Mouse (Mus musculus): ENCODE data around the gene Rnf150. TPM values are rescaled to one million over a fixed set of nuclear protein-coding genes. Genes with fewer than 3 reads are reported as not detected.

Rnf150 gene
- total RNA-seq, 1 experiment = 0.09 TPM

DNA sequence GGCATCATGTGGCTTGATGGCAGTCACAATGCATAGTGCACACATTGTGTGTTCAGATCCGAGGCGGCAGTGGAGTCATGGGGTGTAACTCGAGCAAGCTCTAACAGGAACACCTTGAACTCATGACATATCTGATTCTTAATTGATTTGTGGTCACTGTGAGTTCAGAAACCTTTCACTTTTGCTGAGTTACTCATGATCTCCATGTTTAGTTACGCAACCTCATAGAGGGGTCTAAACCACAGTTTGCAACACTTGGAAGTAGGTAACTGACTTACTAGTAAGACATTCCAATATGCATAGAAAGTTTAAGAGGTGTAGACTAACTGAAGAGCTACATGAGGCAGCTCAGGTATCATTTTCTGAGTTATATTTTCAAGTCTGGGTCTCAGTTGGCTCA, 49.1 kb downstream of the Rnf150 start:
- no peak overlapping the region for H3K9ac ChIP-seq (ENCODE audit: insufficient read depth, low read depth, low read length, poor library complexity, severe bottlenecking)
- in situ Hi-C loops (cut with MboI; ENCODE audit: low sequenced_read_pairs in 2 of 2, unreplicated experiment in 2 of 2) = no loop called here
- H3K27ac ChIP-seq (ENCODE audit: insufficient read depth, low read depth, low read length, poor library complexity, severe bottlenecking) = no peak overlapping the region
- no peak overlapping the region for H3K4me3 ChIP-seq (ENCODE audit: insufficient read depth in 1 of 2, low read depth in 1 of 2, low read length in 2 of 2, poor library complexity in 1 of 2, severe bottlenecking in 1 of 2)
- DNase-seq (ENCODE audit: low read depth, low spot score) = no peak
- TF ChIP-seq ZC3H11A (IDR thresholded peaks at IDR 0.05; ENCODE audit: borderline replicate concordance, low read depth, low read length) (no peak), MAFK (IDR thresholded peaks at IDR 0.05; ENCODE audit: insufficient read depth, low read depth, low read length) (no peak), HCFC1 (IDR thresholded peaks at IDR 0.05; ENCODE audit: borderline replicate concordance, insufficient read depth, low read length) (no peak), ZNF384 (IDR thresholded peaks at IDR 0.05; ENCODE audit: low read depth, low read length) (no peak), CHD2 (IDR thresholded peaks at IDR 0.05; ENCODE audit: low read depth, low read length) (no peak)
- H3K4me1 ChIP-seq (ENCODE audit: control insufficient read depth in 2 of 2, insufficient read depth in 2 of 2, low read length in 2 of 2, poor library complexity in 1 of 2) = no peaks in the 10 kb centered on the region
- no peaks in the 10 kb centered on the region for H3K9me3 ChIP-seq (ENCODE audit: control insufficient read depth, insufficient read depth, low read depth, low read length)
- no peaks in the 10 kb centered on the region for H3K36me3 ChIP-seq (ENCODE audit: control insufficient read depth, insufficient read depth, low read length, poor library complexity, severe bottlenecking)

DNA sequence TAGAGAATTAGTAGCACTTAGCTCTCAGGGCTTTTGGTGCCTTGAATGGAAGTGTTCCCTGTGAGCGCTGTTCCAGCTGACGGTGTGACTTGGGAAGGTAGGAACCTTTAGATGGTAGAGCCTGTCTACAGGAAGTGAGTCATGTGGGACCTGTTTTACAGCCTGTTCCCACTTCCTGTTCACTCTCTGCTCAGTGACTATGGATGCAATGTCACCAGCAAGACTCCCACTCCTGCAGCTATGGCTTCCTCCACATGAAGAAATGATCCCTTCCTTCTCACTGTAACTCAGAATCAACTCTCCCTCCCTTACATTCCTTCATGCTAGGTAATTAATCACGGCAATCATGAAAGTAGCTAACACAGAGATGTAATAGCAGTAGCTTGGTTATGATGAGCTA, 51.4 kb downstream of the Rnf150 start:
- Histone ChIP-seq H3K9ac (ENCODE audit: insufficient read depth, low read depth, low read length, poor library complexity, severe bottlenecking) (no peak overlapping the region), H3K9me3 (ENCODE audit: control insufficient read depth, insufficient read depth, low read depth, low read length) (no peaks in the 10 kb centered on the region), H3K27ac (ENCODE audit: insufficient read depth, low read depth, low read length, poor library complexity, severe bottlenecking) (no peak overlapping the region), H3K36me3 (ENCODE audit: control insufficient read depth, insufficient read depth, low read length, poor library complexity, severe bottlenecking) (no peaks in the 10 kb centered on the region), H3K4me3 (ENCODE audit: insufficient read depth in 1 of 2, low read depth in 1 of 2, low read length in 2 of 2, poor library complexity in 1 of 2, severe bottlenecking in 1 of 2) (no peak overlapping the region), H3K4me1 (ENCODE audit: control insufficient read depth in 2 of 2, insufficient read depth in 2 of 2, low read length in 2 of 2, poor library complexity in 1 of 2) (no peaks in the 10 kb centered on the region)
- in situ Hi-C loops (cut with MboI; ENCODE audit: low sequenced_read_pairs in 2 of 2, unreplicated experiment in 2 of 2) = no loop called here
- TF ChIP-seq HCFC1 (IDR thresholded peaks at IDR 0.05; ENCODE audit: borderline replicate concordance, insufficient read depth, low read length) (no peak), ZNF384 (IDR thresholded peaks at IDR 0.05; ENCODE audit: low read depth, low read length) (no peak), ZC3H11A (IDR thresholded peaks at IDR 0.05; ENCODE audit: borderline replicate concordance, low read depth, low read length) (no peak), MAFK (IDR thresholded peaks at IDR 0.05; ENCODE audit: insufficient read depth, low read depth, low read length) (no peak), CHD2 (IDR thresholded peaks at IDR 0.05; ENCODE audit: low read depth, low read length) (no peak)
- no peak for DNase-seq (ENCODE audit: low read depth, low spot score)

DNA sequence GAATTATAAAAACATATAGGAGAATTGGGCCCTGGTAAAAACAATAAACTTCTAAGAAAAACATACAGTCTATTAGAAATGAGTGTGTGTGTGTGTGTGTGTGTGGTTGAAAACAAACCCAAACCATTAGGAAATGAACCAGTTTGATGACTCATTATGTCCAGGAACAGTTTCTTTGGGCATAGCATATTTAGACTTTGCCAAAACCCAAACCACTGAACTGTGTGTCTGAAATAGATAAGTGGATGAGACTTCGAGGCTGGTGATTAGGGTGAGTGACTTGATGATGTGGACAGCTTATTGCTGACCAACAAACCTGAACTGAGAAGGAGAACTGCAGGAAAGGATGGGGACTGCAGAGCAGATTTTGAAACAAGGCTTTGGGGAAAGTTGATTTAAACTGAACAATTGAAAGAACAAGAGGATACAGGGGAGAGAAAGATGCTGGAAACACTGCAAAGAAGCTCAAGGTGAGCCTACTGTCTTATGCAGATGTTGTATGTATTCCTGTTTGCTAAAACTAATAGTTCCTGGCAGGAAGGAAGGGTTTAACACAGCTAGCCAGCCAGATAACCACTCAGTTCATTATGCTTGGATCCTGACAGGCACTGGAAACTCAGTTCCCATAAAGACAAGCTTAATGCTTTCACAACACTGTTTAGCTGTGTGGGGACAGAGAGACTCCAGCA, 53.8 kb downstream of the Rnf150 start:
- no peak for DNase-seq (ENCODE audit: low read depth, low spot score)
- in situ Hi-C loops (cut with MboI; ENCODE audit: low sequenced_read_pairs in 2 of 2, unreplicated experiment in 2 of 2) = no loop called here
- Histone ChIP-seq H3K36me3 (ENCODE audit: control insufficient read depth, insufficient read depth, low read length, poor library complexity, severe bottlenecking) (no peaks in the 10 kb centered on the region), H3K9ac (ENCODE audit: insufficient read depth, low read depth, low read length, poor library complexity, severe bottlenecking) (no peak overlapping the region), H3K9me3 (ENCODE audit: control insufficient read depth, insufficient read depth, low read depth, low read length) (no peaks in the 10 kb centered on the region), H3K4me1 (ENCODE audit: control insufficient read depth in 2 of 2, insufficient read depth in 2 of 2, low read length in 2 of 2, poor library complexity in 1 of 2) (no peaks in the 10 kb centered on the region), H3K27ac (ENCODE audit: insufficient read depth, low read depth, low read length, poor library complexity, severe bottlenecking) (no peak overlapping the region), H3K4me3 (ENCODE audit: insufficient read depth in 1 of 2, low read depth in 1 of 2, low read length in 2 of 2, poor library complexity in 1 of 2, severe bottlenecking in 1 of 2) (no peak overlapping the region)
- TF ChIP-seq CHD2 (IDR thresholded peaks at IDR 0.05; ENCODE audit: low read depth, low read length) (no peak), HCFC1 (IDR thresholded peaks at IDR 0.05; ENCODE audit: borderline replicate concordance, insufficient read depth, low read length) (no peak), ZC3H11A (IDR thresholded peaks at IDR 0.05; ENCODE audit: borderline replicate concordance, low read depth, low read length) (no peak), MAFK (IDR thresholded peaks at IDR 0.05; ENCODE audit: insufficient read depth, low read depth, low read length) (no peak), ZNF384 (IDR thresholded peaks at IDR 0.05; ENCODE audit: low read depth, low read length) (no peak)

DNA sequence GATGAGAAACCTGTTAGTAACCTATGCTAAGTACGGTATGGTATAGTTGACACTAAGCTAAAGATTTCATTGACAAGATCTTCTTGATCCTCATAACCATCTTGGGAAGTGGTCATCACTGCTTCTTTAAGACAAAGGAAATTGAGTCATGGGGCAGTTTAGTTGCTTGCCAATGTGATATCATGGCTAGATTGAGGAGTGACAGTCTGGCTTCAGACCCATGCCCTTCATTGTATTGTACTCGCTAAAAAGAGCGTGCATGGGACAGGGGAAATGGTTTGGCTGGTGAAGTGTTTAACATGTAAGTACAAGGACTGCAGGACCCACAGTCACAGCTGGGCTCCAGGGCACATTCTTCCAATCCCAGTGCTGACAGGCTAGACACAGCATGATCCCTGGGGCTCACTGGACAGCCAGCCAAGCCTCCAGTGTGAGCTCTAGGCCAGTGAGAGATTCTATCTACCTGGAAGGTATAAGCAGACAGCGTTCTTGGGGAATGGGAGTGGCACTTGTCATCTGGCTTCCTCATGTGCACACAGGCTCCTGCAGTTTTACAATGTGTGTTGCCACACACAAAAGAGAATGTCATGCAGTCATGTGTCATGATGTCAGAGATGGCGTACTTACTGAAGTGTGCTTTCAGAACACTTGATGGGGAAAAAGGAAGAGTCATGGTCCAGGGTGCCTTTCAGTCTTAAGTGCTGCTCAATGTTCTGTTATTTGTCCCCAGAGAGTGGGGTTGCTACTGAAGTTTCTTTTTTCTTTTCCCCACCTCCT, 54.6 kb downstream of the Rnf150 start:
- Histone ChIP-seq H3K9ac (ENCODE audit: insufficient read depth, low read depth, low read length, poor library complexity, severe bottlenecking) (no peak overlapping the region), H3K4me3 (ENCODE audit: insufficient read depth in 1 of 2, low read depth in 1 of 2, low read length in 2 of 2, poor library complexity in 1 of 2, severe bottlenecking in 1 of 2) (no peak overlapping the region), H3K4me1 (ENCODE audit: control insufficient read depth in 2 of 2, insufficient read depth in 2 of 2, low read length in 2 of 2, poor library complexity in 1 of 2) (no peaks in the 10 kb centered on the region), H3K36me3 (ENCODE audit: control insufficient read depth, insufficient read depth, low read length, poor library complexity, severe bottlenecking) (no peaks in the 10 kb centered on the region), H3K9me3 (ENCODE audit: control insufficient read depth, insufficient read depth, low read depth, low read length) (no peaks in the 10 kb centered on the region), H3K27ac (ENCODE audit: insufficient read depth, low read depth, low read length, poor library complexity, severe bottlenecking) (no peak overlapping the region)
- in situ Hi-C loops (cut with MboI; ENCODE audit: low sequenced_read_pairs in 2 of 2, unreplicated experiment in 2 of 2) = no loop called here
- no peak for DNase-seq (ENCODE audit: low read depth, low spot score)
- TF ChIP-seq ZC3H11A (IDR thresholded peaks at IDR 0.05; ENCODE audit: borderline replicate concordance, low read depth, low read length) = no peak
- TF ChIP-seq HCFC1 (IDR thresholded peaks at IDR 0.05; ENCODE audit: borderline replicate concordance, insufficient read depth, low read length) = no peak
- no peak for TF ChIP-seq CHD2 (IDR thresholded peaks at IDR 0.05; ENCODE audit: low read depth, low read length)
- no peak for TF ChIP-seq MAFK (IDR thresholded peaks at IDR 0.05; ENCODE audit: insufficient read depth, low read depth, low read length)
- TF ChIP-seq ZNF384 (IDR thresholded peaks at IDR 0.05; ENCODE audit: low read depth, low read length) = no peak
